Mouse (Mus musculus): ENCODE measurements around the gene Phf19. TPM values are rescaled to one million over a fixed set of nuclear protein-coding genes. Genes with fewer than 3 reads are reported as not detected.

Phf19 gene
- 9.9 and 13.4 TPM in 2 replicates for polyA plus RNA-seq (2012; ENCODE audit: insufficient read depth, insufficient read length, missing spikeins)

GRCm38 (mm10) chr2:34913218-34914068 lies at the start of gene Phf19:
Gene Phf19 (minus strand): TSS chr2:34914026.
- Histone ChIP-seq H3K4me1 (ENCODE audit: control insufficient read depth, insufficient read depth, low read length) (peaks cover 10% of the 10 kb centered on the region), H3K27ac (ENCODE audit: insufficient read depth, low read depth, low read length) (peak within 1 kb of the TSS; percentile 59), H3K4me3 (ENCODE audit: insufficient read depth, low read length) (peak within 1 kb of the TSS; percentile 93)
- TF ChIP-seq POLR2A (IDR thresholded peaks at IDR 0.05; ENCODE audit: borderline replicate concordance, low read depth, low read length), result no peak
- TF ChIP-seq CTCF (IDR thresholded peaks at IDR 0.05; ENCODE audit: low read depth, low read length), result no peak

GRCm38 (mm10) chr2:34963371-34963956 lies 49.6 kb upstream of the Phf19 start:
- peak overlapping the region; percentile 67 for H3K4me3 ChIP-seq (ENCODE audit: insufficient read depth, low read length)
- H3K27ac ChIP-seq (ENCODE audit: insufficient read depth, low read depth, low read length), result peak overlapping the region; percentile 98
- peaks cover 38% of the 10 kb centered on the region for H3K4me1 ChIP-seq (ENCODE audit: control insufficient read depth, insufficient read depth, low read length)
- TF ChIP-seq CTCF (IDR thresholded peaks at IDR 0.05; ENCODE audit: low read depth, low read length) (no peak), POLR2A (IDR thresholded peaks at IDR 0.05; ENCODE audit: borderline replicate concordance, low read depth, low read length) (no peak)

GRCm38 (mm10) chr2:34962893-34963292 lies 49.1 kb upstream of the Phf19 start:
- Histone ChIP-seq H3K4me1 (ENCODE audit: control insufficient read depth, insufficient read depth, low read length) (peaks cover 44% of the 10 kb centered on the region), H3K4me3 (ENCODE audit: insufficient read depth, low read length) (peak overlapping the region; percentile 67), H3K27ac (ENCODE audit: insufficient read depth, low read depth, low read length) (peak overlapping the region; percentile 98)
- TF ChIP-seq POLR2A (IDR thresholded peaks at IDR 0.05; ENCODE audit: borderline replicate concordance, low read depth, low read length), result no peak
- no peak for TF ChIP-seq CTCF (IDR thresholded peaks at IDR 0.05; ENCODE audit: low read depth, low read length)

GRCm38 (mm10) chr2:34962211-34962610 lies 48.4 kb upstream of the Phf19 start:
- peaks cover 49% of the 10 kb centered on the region for H3K4me1 ChIP-seq (ENCODE audit: control insufficient read depth, insufficient read depth, low read length)
- no peak overlapping the region for H3K4me3 ChIP-seq (ENCODE audit: insufficient read depth, low read length)
- TF ChIP-seq CTCF (IDR thresholded peaks at IDR 0.05; ENCODE audit: low read depth, low read length), result no peak
- TF ChIP-seq POLR2A (IDR thresholded peaks at IDR 0.05; ENCODE audit: borderline replicate concordance, low read depth, low read length), result no peak
- H3K27ac ChIP-seq (ENCODE audit: insufficient read depth, low read depth, low read length), result 0 out of 2 replicates have a peak overlapping the region, but pooled peaks have one; percentile 98

- no peak within 1 kb of the TSS for H3K4me3 ChIP-seq (ENCODE audit: insufficient read depth, low read length)
- peak within 1 kb of the TSS; percentile 98 for H3K27ac ChIP-seq (ENCODE audit: insufficient read depth, low read depth, low read length)
- H3K4me1 ChIP-seq (ENCODE audit: control insufficient read depth, insufficient read depth, low read length), result peaks cover 49% of the 10 kb centered on the region
- TF ChIP-seq CTCF (IDR thresholded peaks at IDR 0.05; ENCODE audit: low read depth, low read length) (no peak), POLR2A (IDR thresholded peaks at IDR 0.05; ENCODE audit: borderline replicate concordance, low read depth, low read length) (no peak)
Observed at GRCm38 (mm10) chr2:34961481-34962036, 47.7 kb upstream of the Phf19 start, which contains the start of gene Traf1. Gene Traf1 (minus strand): TSS chr2:34961772.

GRCm38 (mm10) chr2:34960966-34961365 lies 47.1 kb upstream of the Phf19 start:
- Histone ChIP-seq H3K4me3 (ENCODE audit: insufficient read depth, low read length) (no peak overlapping the region), H3K27ac (ENCODE audit: insufficient read depth, low read depth, low read length) (no peak overlapping the region), H3K4me1 (ENCODE audit: control insufficient read depth, insufficient read depth, low read length) (peaks cover 45% of the 10 kb centered on the region)
- TF ChIP-seq CTCF (IDR thresholded peaks at IDR 0.05; ENCODE audit: low read depth, low read length), result no peak
- no peak for TF ChIP-seq POLR2A (IDR thresholded peaks at IDR 0.05; ENCODE audit: borderline replicate concordance, low read depth, low read length)

GRCm38 (mm10) chr2:34960466-34960865 lies 46.6 kb upstream of the Phf19 start:
- TF ChIP-seq POLR2A (IDR thresholded peaks at IDR 0.05; ENCODE audit: borderline replicate concordance, low read depth, low read length), result no peak
- no peak for TF ChIP-seq CTCF (IDR thresholded peaks at IDR 0.05; ENCODE audit: low read depth, low read length)
- H3K4me3 ChIP-seq (ENCODE audit: insufficient read depth, low read length), result no peak overlapping the region
- no peak overlapping the region for H3K27ac ChIP-seq (ENCODE audit: insufficient read depth, low read depth, low read length)
- H3K4me1 ChIP-seq (ENCODE audit: control insufficient read depth, insufficient read depth, low read length), result peaks cover 40% of the 10 kb centered on the region

GRCm38 (mm10) chr2:34958582-34958981 lies 44.8 kb upstream of the Phf19 start:
- Histone ChIP-seq H3K4me1 (ENCODE audit: control insufficient read depth, insufficient read depth, low read length) (peaks cover 28% of the 10 kb centered on the region), H3K4me3 (ENCODE audit: insufficient read depth, low read length) (no peak overlapping the region), H3K27ac (ENCODE audit: insufficient read depth, low read depth, low read length) (no peak overlapping the region)
- TF ChIP-seq CTCF (IDR thresholded peaks at IDR 0.05; ENCODE audit: low read depth, low read length) (no peak), POLR2A (IDR thresholded peaks at IDR 0.05; ENCODE audit: borderline replicate concordance, low read depth, low read length) (no peak)

- H3K4me1 ChIP-seq (ENCODE audit: control insufficient read depth, insufficient read depth, low read length), result peaks cover 28% of the 10 kb centered on the region
- H3K4me3 ChIP-seq (ENCODE audit: insufficient read depth, low read length), result no peak overlapping the region
- no peak overlapping the region for H3K27ac ChIP-seq (ENCODE audit: insufficient read depth, low read depth, low read length)
Observed at GRCm38 (mm10) chr2:34958036-34958435, 44.2 kb upstream of the Phf19 start.

More at GRCm38 (mm10) chr2:34958036-34958435, 44.2 kb upstream of the Phf19 start:
- TF ChIP-seq CTCF (IDR thresholded peaks at IDR 0.05; ENCODE audit: low read depth, low read length) (no peak), POLR2A (IDR thresholded peaks at IDR 0.05; ENCODE audit: borderline replicate concordance, low read depth, low read length) (no peak)

Data from bone marrow macrophage, adult 2 months (primary cell).